Mouse (Mus musculus): Measurements from ENCODE around the gene Zfp59. TPM values are rescaled to one million over a fixed set of nuclear protein-coding genes. Genes with fewer than 3 reads are reported as not detected.

Gene Zfp59
- polyA plus RNA-seq, 2 experiments, result 0.68 to 1.5 TPM

GRCm38 (mm10) chr7:27818526-27819110 is 19.8 kb upstream of the Zfp59 start:
- Histone ChIP-seq H3K27ac (no peak overlapping the region), H3K4me1 (replicated peaks; ENCODE audit: control insufficient read depth in 2 of 2, insufficient read depth in 2 of 2, low read length in 1 of 2) (no peaks in the 10 kb centered on the region), H3K9ac (replicated peaks) (no peak overlapping the region), H3K4me3 (ENCODE audit: insufficient read depth in 1 of 2, low read depth in 2 of 2, low read length in 2 of 2) (no peak overlapping the region), H3K4me2 (ENCODE audit: low read depth) (no peak overlapping the region), H3K27me3 (ENCODE audit: control insufficient read depth, insufficient read depth, low read length) (no peaks in the 10 kb centered on the region), H3K9me3 (ENCODE audit: control insufficient read depth, low read length) (no peaks in the 10 kb centered on the region), H3K36me3 (replicated peaks; ENCODE audit: control insufficient read depth, insufficient read depth, low read depth) (peaks cover 9% of the 10 kb centered on the region)
- TF ChIP-seq CTCF (IDR thresholded peaks at IDR 0.05; ENCODE audit: low read depth) (no peak), EP300 (IDR thresholded peaks at IDR 0.05; ENCODE audit: low read depth) (no peak)
- no peak for DNase-seq (ENCODE audit: low read depth in 3 of 3, low spot score in 3 of 3)
- no peak for ATAC-seq (ENCODE audit: insufficient read depth)
- WGBS (ENCODE audit: insufficient replicate concordance), result 80% methylated on average over 7 of the region's 7 CpGs

DNA sequence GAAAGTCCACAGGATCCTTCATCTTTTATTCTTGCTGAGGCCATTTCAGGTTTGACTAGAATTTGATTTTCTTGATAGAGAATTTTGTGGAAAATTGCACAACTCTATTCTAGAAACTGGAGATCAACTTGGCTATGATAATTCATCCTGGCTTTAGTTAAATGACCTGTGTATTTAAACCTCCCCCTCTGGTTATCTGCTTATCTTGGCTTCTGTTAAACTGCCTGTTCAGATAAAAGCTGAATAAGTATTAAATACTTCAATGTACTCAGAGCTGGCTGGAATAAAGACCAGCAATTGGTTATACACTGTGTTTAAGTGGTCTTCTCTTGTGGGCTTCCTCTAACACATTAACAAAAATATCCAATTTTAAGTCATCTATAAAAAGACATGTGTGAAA is 15.8 kb upstream of the Zfp59 start:
- DNase-seq (ENCODE audit: low read depth in 3 of 3, low spot score in 3 of 3), result no peak
- Histone ChIP-seq H3K27ac (no peak overlapping the region), H3K4me1 (replicated peaks; ENCODE audit: control insufficient read depth in 2 of 2, insufficient read depth in 2 of 2, low read length in 1 of 2) (no peaks in the 10 kb centered on the region), H3K36me3 (replicated peaks; ENCODE audit: control insufficient read depth, insufficient read depth, low read depth) (peaks cover 9% of the 10 kb centered on the region), H3K27me3 (ENCODE audit: control insufficient read depth, insufficient read depth, low read length) (no peaks in the 10 kb centered on the region), H3K9ac (replicated peaks) (no peak overlapping the region), H3K4me2 (ENCODE audit: low read depth) (no peak overlapping the region), H3K4me3 (ENCODE audit: insufficient read depth in 1 of 2, low read depth in 2 of 2, low read length in 2 of 2) (no peak overlapping the region), H3K9me3 (ENCODE audit: control insufficient read depth, low read length) (no peaks in the 10 kb centered on the region; the same call in 1 of the 2 replicates)
- TF ChIP-seq EP300 (IDR thresholded peaks at IDR 0.05; ENCODE audit: low read depth), result no peak
- no peak for TF ChIP-seq CTCF (IDR thresholded peaks at IDR 0.05; ENCODE audit: low read depth)
- ATAC-seq (ENCODE audit: insufficient read depth), result no peak

- no peak for ATAC-seq (ENCODE audit: insufficient read depth)
- no peak overlapping the region for H3K27ac ChIP-seq
- H3K9me3 ChIP-seq (ENCODE audit: control insufficient read depth, low read length), result no peaks in the 10 kb centered on the region
- no peaks in the 10 kb centered on the region for H3K36me3 ChIP-seq (replicated peaks; ENCODE audit: control insufficient read depth, insufficient read depth, low read depth)
- DNase-seq (ENCODE audit: low read depth in 3 of 3, low spot score in 3 of 3), result no peak
- no peak overlapping the region for H3K4me2 ChIP-seq (ENCODE audit: low read depth)
- no peak overlapping the region for H3K9ac ChIP-seq (replicated peaks)
- TF ChIP-seq EP300 (IDR thresholded peaks at IDR 0.05; ENCODE audit: low read depth) (no peak), CTCF (IDR thresholded peaks at IDR 0.05; ENCODE audit: low read depth) (no peak)
- H3K4me3 ChIP-seq (ENCODE audit: insufficient read depth in 1 of 2, low read depth in 2 of 2, low read length in 2 of 2), result no peak overlapping the region
- H3K27me3 ChIP-seq (ENCODE audit: control insufficient read depth, insufficient read depth, low read length), result no peaks in the 10 kb centered on the region
- H3K4me1 ChIP-seq (replicated peaks; ENCODE audit: control insufficient read depth in 2 of 2, insufficient read depth in 2 of 2, low read length in 1 of 2), result peaks cover 0 to 5% of the 10 kb centered on the region in 2 experiments; a peak in 1 of 4 replicates
- 70% methylated on average over 2 of the region's 2 CpGs for WGBS (ENCODE audit: insufficient replicate concordance)
Observed at GRCm38 (mm10) chr7:27834131-27834530, 4.3 kb upstream of the Zfp59 start.

DNA sequence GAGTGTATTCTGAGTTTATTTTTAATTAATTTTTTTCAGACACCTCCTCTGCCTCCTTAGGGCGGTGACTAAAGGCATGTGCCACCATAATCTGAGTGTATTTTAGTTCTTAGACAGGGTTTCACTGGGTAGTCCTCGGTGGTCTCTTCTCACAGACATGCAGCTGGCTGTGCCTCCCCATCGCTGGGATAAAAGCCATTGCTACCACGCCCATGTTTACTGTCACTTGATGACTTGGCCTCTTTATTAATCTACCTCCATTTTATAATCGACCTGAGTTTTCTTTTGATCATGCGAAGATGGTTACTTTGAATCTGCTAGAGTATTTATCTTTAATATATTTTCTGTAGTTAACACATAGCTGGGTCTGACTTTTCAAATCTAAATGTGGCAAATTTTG is 511 bp upstream of the Zfp59 start:
- peak overlapping the region; percentile 81 for H3K4me2 ChIP-seq (ENCODE audit: low read depth)
- 21% methylated on average over 6 of the region's 6 CpGs for WGBS (ENCODE audit: insufficient replicate concordance)
- DNase-seq (ENCODE audit: low read depth in 3 of 3, low spot score in 3 of 3) (no peak), ATAC-seq (ENCODE audit: insufficient read depth) (peak; percentile 58; the same call in 1 of the 2 replicates)
- peak overlapping the region; percentile 57 to 80 for H3K4me3 ChIP-seq (ENCODE audit: insufficient read depth in 1 of 2, low read depth in 2 of 2, low read length in 2 of 2)
- TF ChIP-seq EP300 (IDR thresholded peaks at IDR 0.05; ENCODE audit: low read depth) (no peak), CTCF (IDR thresholded peaks at IDR 0.05; ENCODE audit: low read depth) (no peak)
- peaks cover 0 to 6% of the 10 kb centered on the region in 2 experiments; a peak in 1 of 4 replicates for H3K4me1 ChIP-seq (replicated peaks; ENCODE audit: control insufficient read depth in 2 of 2, insufficient read depth in 2 of 2, low read length in 1 of 2)
- no peak overlapping the region for H3K27ac ChIP-seq
- H3K9ac ChIP-seq (replicated peaks), result peak overlapping the region; percentile 56
- no peaks in the 10 kb centered on the region for H3K27me3 ChIP-seq (ENCODE audit: control insufficient read depth, insufficient read depth, low read length)
- H3K36me3 ChIP-seq (replicated peaks; ENCODE audit: control insufficient read depth, insufficient read depth, low read depth), result no peaks in the 10 kb centered on the region
- H3K9me3 ChIP-seq (ENCODE audit: control insufficient read depth, low read length), result no peaks in the 10 kb centered on the region

GRCm38 (mm10) chr7:27839596-27839995 is 1.2 kb downstream of the Zfp59 start:
- WGBS (ENCODE audit: insufficient replicate concordance), result 77% methylated on average over 7 of the region's 7 CpGs
- Histone ChIP-seq H3K4me2 (ENCODE audit: low read depth) (no peak overlapping the region), H3K9me3 (ENCODE audit: control insufficient read depth, low read length) (no peaks in the 10 kb centered on the region), H3K27me3 (ENCODE audit: control insufficient read depth, insufficient read depth, low read length) (no peaks in the 10 kb centered on the region), H3K9ac (replicated peaks) (no peak overlapping the region), H3K36me3 (replicated peaks; ENCODE audit: control insufficient read depth, insufficient read depth, low read depth) (no peaks in the 10 kb centered on the region), H3K27ac (no peak overlapping the region), H3K4me3 (ENCODE audit: insufficient read depth in 1 of 2, low read depth in 2 of 2, low read length in 2 of 2) (no peak overlapping the region), H3K4me1 (replicated peaks; ENCODE audit: control insufficient read depth in 2 of 2, insufficient read depth in 2 of 2, low read length in 1 of 2) (peaks cover 0 to 6% of the 10 kb centered on the region in 2 experiments; a peak in 1 of 4 replicates)
- no peak for TF ChIP-seq CTCF (IDR thresholded peaks at IDR 0.05; ENCODE audit: low read depth)
- TF ChIP-seq EP300 (IDR thresholded peaks at IDR 0.05; ENCODE audit: low read depth), result no peak
- DNase-seq (ENCODE audit: low read depth in 3 of 3, low spot score in 3 of 3), result no peak
- ATAC-seq (ENCODE audit: insufficient read depth), result no peak
